Mouse (Mus musculus) lung, adult 18-20 months (tissue): Measurements from ENCODE around the gene Pomt1.
"Not testable (repeated sequence)": the region's sequence is repeated elsewhere in the genome, so short reads cannot be mapped to it uniquely, and the experiment has no call there.

Experiments used
- DNase-seq, 2 experiments: peaks; one replicate each; pipeline ENCODE4 v3.0.0; 2022; ENCODE audit warnings: mixed read lengths in 2 of 2

Pomt1 gene

DNA sequence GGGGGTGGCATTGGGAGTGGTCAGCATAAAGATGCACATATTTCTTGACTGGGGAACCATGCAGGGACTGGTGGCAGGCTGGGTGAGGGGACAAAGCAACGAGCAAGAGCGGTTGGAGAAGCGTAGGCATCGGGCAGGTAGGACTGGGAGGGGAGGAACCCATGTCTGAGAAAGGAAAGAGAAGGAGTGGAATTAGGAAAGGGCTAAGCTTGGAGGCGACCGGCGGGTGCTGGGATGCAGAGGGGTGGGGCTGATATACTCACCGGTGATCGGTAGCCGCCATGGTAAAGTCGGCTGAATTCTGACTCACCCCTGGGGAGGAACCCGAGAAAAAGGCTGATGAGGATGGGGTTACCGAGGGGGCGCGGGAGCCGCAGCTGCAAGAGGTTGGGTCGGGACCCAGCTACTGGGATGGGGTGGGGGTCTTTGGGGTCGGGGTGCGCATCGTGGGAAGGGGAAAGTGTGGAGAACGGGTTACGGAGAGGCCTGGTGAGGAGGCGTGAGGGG is 51.0 kb downstream of the Pomt1 start, which contains the start of gene Golga2:
Gene Golga2 (plus strand): TSS at position 51 of the 507 bp plus-strand sequence.
- peak in 1 of 2 experiments; percentile 29 for DNase-seq

DNA sequence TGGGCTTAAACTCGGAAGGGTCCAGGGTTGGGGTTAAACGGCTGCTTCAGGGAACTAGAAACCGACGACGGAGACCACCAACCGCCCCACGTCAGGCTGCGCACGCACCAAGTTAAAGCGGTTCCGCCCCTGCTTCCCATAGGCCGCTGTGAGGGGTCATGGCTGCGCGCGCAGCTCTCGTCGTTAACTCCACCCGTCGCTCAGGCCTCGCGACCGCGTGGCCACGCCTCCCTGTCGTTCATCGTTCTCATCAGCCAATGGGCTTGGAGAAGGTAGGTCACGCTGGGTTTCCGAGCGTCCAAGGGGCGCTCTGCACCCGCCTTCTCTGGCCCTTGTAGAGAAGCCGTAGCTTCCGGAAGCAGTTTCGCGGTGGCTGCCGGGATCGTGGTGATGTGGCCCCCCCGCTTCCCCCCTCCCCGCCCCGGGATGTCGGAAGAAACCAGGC is 51.6 kb downstream of the Pomt1 start, which contains the start of gene Swi5:
Gene Swi5 (minus strand): TSS at position 153 of the 445 bp plus-strand sequence.
- DNase-seq, result peak; percentile 98 to 99

- peak in 1 of 2 experiments; percentile 62 for DNase-seq
These were observed 52.1 kb downstream of the Pomt1 start for GRCm38 (mm10) chr2:32288371-32288931.

DNA sequence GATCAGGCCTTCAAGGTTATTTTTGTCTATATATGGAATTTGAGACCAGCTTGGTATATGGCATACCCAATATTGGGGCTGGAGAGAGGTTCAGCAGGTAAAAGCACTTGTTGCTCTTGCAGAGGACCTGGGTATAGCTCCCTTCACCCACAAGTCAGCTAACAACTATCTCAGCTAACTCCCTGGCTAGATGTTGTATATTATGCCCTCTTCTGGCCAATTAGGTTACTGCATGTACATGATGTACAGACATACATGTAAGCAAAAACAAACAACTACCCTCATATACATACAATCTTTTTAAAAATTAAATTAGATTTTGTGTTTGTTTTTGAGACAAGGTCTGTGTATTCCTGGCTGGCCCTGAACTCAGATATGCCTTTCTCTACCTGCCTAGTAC is 53.2 kb downstream of the Pomt1 start:
- no peak for DNase-seq

- peak in 1 of 2 experiments; percentile 50 for DNase-seq
These were observed 58.0 kb downstream of the Pomt1 start for GRCm38 (mm10) chr2:32294348-32294747.

- DNase-seq, result peak in 1 of 2 experiments; percentile 20
These were observed 58.9 kb downstream of the Pomt1 start for GRCm38 (mm10) chr2:32295285-32295684.

GRCm38 (mm10) chr2:32295842-32296241 is 59.5 kb downstream of the Pomt1 start:
- DNase-seq, result not testable (repeated sequence)

- no peak for DNase-seq
These were observed 63.1 kb downstream of the Pomt1 start for GRCm38 (mm10) chr2:32299469-32299868.

- no peak for DNase-seq
These were observed 66.6 kb downstream of the Pomt1 start for GRCm38 (mm10) chr2:32302952-32303351.

DNA sequence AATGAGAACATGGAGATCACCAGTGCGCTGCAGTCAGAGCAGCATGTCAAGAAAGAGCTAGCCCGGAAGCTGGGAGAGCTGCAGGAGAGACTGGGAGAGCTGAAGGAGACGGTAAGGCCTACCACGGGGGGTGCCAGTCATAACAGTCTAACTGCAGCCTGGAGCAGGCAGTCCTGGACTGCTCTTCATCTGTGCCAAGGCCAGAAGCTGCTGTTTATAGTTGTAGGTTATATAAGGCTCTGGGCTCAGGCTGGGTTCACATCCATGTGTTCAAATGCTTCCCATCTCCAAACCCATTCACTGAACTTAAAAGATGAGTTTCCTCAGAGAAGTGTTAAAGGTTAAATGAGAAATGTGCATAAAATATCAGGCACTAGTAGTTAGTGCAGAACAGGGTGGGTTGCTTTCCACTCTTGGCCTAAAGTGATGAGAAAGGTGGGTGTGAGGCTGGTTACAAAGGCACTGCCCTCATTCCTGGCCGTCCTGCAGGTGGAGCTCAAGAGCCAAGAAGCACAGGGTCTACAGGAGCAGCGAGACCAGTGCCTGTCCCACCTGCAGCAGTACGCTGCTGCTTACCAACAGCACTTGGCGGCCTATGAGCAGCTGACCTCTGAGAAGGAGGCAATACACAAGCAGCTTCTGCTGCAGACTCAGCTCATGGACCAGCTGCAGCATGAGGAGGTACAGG is 67.9 kb downstream of the Pomt1 start:
- peak in 1 of 2 experiments; percentile 45 for DNase-seq
